Mouse (Mus musculus) kidney, adult 2 months (tissue): ENCODE measurements around the gene Sema4a.

Experiments used
- CTCF ChIP-seq: fragments of 200-500 bp; conservative IDR thresholded peaks from 2 replicates; pipeline ENCODE4 v1.5.1; 2011; ENCODE audit warnings: low read depth, mild to moderate bottlenecking, control low read depth, low read length, moderate library complexity, mixed read lengths; ENCODE audit not compliant: insufficient read depth, insufficient read length
- POLR2A ChIP-seq: fragments of 200-500 bp; IDR thresholded peaks from one replicate; pipeline ENCODE4 v1.6.1; 2011; ENCODE audit warnings: low read depth, low read length, control low read depth

DNA sequence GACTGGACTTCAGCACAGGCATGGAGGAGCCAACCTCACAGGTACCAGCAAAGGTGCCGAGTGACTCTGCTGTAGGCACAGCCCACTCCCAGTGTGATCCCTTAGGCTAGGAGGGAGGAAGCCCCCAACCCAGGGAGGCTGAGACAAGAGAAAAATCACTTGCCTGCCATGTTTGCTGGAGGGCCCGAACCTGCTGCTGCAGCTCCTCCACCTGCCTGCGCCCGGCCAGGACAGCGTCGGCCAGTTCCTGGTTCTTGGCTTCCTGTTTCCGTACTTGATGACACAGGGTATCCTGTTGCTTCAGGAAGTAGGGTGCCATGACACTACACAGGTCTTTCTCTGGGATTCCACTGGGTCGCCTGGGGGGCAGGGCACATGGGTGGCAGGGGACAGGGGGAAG, 65.2 kb downstream of the Sema4a start:
- no peak for TF ChIP-seq CTCF
- TF ChIP-seq POLR2A = no peak
